Mouse (Mus musculus) spleen, adult 2 months (tissue): ENCODE measurements at regions not wholly inside any gene's neighbourhood (a gene's known extent, or its start where the extent isn't known, plus 50 kb on each side); places are given as distances from the start of the nearest gene placed in this dataset.

Source experiments
- DNase-seq, 2 experiments: peaks; one replicate each; pipeline versions ENCODE4 v3.0.0 to v3.0.0-alpha.2; 2012 to 2021; ENCODE audit warnings: low spot score in 2 of 2, low read depth in 1 of 2
- H3K27ac ChIP-seq: fragments of 200-500 bp; 2 replicates; pipeline ENCODE4 v1.5.1; 2012; ENCODE audit warnings: low read length, inconsistent platforms; ENCODE audit not compliant: insufficient read depth
- H3K27me3 ChIP-seq: fragments of 200-500 bp; 2 replicates; pipeline ENCODE4 v1.6.1; 2012; ENCODE audit warnings: mild to moderate bottlenecking, moderate library complexity, low read length, inconsistent platforms; ENCODE audit not compliant: control insufficient read depth, insufficient read depth
- H3K36me3 ChIP-seq: fragments of 200-500 bp; 2 replicates; pipeline ENCODE4 v1.6.1; 2012; ENCODE audit warnings: mild to moderate bottlenecking, low read length, inconsistent platforms; ENCODE audit not compliant: control insufficient read depth, insufficient read depth
- H3K4me1 ChIP-seq: fragments of 200-500 bp; 2 replicates; pipeline ENCODE4 v1.6.1; 2011; ENCODE audit warnings: inconsistent platforms; ENCODE audit not compliant: control insufficient read depth, insufficient read depth, insufficient read length
- H3K4me3 ChIP-seq: fragments of 200-500 bp; 2 replicates; pipeline ENCODE4 v1.5.1; 2011; ENCODE audit warnings: mild to moderate bottlenecking, inconsistent platforms; ENCODE audit not compliant: insufficient read depth, insufficient read length; ENCODE audit errors: extremely low read depth
- CTCF ChIP-seq: fragments of 200-500 bp; IDR thresholded peaks from 2 replicates; pipeline ENCODE4 v1.5.1; 2011; ENCODE audit warnings: mild to moderate bottlenecking, inconsistent platforms; ENCODE audit not compliant: insufficient read depth, insufficient read length, insufficient replicate concordance; ENCODE audit errors: extremely low read depth
- POLR2A ChIP-seq: fragments of 200-500 bp; IDR thresholded peaks from 2 replicates; pipeline ENCODE4 v1.6.1; 2011; ENCODE audit warnings: low read depth, low read length, inconsistent platforms
- WGBS: fragments of 180-500 bp; shearing (Covaris S2); methylation state at CpG from one replicate; pipeline ENCODE4 v1.1.7; 2018; 5-methylcytosine and 5-hydroxymethylcytosine counted together

DNA sequence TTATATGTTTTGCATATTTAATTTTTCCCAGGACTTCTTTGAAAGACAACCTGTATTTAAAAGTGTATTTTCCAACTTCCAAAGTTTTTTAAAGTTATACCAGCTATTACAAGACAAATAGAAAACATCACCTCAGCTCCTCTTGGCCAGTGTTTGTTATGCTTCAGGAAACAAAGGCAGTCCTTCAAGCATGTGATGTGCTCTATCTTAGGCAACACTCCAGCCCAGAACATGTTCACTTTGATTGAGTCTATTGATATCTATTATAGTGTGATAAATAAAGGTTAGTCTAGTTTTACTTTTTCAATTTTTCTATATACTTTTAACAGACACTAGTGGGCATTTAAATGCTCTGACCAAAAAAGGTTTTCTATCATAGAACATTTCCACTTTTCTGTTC, 289.9 kb upstream of the Htr2a start:
- Histone ChIP-seq H3K4me1 (no peaks in the 10 kb centered on the region), H3K36me3 (no peaks in the 10 kb centered on the region), H3K4me3 (no peak overlapping the region), H3K27ac (no peak overlapping the region), H3K27me3 (no peaks in the 10 kb centered on the region)
- no peak for TF ChIP-seq CTCF
- TF ChIP-seq POLR2A: no peak
- DNase-seq: no peak

DNA sequence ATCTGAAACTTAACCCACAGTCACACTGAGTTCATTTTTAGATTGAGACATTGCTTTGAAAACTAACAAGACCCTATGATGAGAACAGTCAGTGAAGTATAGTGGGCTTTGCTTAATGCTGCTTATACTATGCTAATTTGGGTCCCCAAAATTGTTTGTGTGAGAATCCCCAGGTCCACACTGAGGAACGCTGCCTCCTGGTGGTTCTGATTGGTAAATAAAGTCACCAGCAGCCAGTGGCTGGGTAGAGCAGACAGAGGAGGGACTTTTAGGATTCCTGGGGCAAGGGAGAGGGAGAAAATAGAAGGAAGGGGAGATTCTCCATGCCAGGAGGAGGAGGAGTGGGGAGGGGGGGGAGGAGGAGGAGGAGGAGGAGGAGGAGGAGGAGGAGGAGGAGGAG, 288.4 kb upstream of the Htr2a start:
- Histone ChIP-seq H3K36me3 (no peaks in the 10 kb centered on the region), H3K27me3 (no peaks in the 10 kb centered on the region), H3K4me1 (no peaks in the 10 kb centered on the region), H3K4me3 (no peak overlapping the region), H3K27ac (no peak overlapping the region)
- WGBS: 52% methylated on average over 1 of the region's 1 CpGs
- no peak for DNase-seq
- no peak for TF ChIP-seq POLR2A
- no peak for TF ChIP-seq CTCF

- Histone ChIP-seq H3K36me3 (no peaks in the 10 kb centered on the region), H3K4me3 (no peak overlapping the region), H3K27ac (no peak overlapping the region), H3K4me1 (no peaks in the 10 kb centered on the region), H3K27me3 (no peaks in the 10 kb centered on the region)
- DNase-seq: no peak
- 45% methylated on average over 5 of the region's 5 CpGs for WGBS
- TF ChIP-seq CTCF: no peak
- TF ChIP-seq POLR2A: no peak
Observed at GRCm38 (mm10) chr14:74358730-74359444, 281.8 kb upstream of the Htr2a start.

DNA sequence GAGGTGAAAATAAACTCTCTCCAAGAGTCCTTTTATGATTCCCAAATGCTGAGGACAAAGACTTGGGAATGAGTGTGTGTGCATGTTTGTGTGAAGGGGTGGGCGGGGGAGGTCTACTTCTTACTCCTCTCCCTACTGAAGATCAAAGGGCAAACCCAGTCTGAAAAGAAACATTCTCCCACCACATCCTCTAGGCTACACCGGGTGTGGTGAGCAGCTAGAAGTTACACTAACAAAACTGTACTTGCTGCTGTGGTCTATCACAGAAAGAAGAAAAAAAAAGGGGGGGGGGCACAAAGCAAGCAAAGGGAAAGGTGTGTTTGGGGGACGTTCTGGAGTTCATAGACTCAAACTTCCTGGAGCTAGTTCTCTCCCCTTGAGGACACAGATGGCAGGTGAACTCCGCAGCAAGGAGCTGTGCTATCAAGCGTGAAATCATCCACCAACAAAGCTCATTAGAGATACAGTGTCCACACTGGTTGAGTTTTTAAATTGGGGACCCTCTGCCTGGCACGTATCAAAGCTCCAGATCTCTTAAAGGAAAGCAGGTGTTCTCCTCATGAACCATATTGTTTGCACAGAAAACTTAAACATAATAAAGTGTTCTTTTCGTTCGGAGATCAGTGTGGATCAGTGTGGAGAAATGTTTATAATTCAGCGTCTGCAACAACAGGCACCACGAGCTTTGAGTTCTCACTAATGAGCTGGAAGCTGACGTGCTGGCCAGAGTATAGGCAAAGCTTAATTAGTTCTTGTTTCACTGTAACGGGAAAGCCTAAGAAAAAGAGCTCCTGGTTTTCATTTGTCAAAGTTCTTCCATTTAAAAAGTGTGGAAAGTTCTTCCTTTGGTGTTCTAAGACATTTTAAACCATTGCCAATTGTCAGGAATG, 280.7 kb upstream of the Htr2a start:
- 63% methylated on average over 12 of the region's 12 CpGs for WGBS
- no peak for DNase-seq
- TF ChIP-seq CTCF (no peak), POLR2A (no peak)
- Histone ChIP-seq H3K4me1 (no peaks in the 10 kb centered on the region), H3K27me3 (no peaks in the 10 kb centered on the region), H3K4me3 (no peak overlapping the region), H3K36me3 (no peaks in the 10 kb centered on the region), H3K27ac (no peak overlapping the region)

DNA sequence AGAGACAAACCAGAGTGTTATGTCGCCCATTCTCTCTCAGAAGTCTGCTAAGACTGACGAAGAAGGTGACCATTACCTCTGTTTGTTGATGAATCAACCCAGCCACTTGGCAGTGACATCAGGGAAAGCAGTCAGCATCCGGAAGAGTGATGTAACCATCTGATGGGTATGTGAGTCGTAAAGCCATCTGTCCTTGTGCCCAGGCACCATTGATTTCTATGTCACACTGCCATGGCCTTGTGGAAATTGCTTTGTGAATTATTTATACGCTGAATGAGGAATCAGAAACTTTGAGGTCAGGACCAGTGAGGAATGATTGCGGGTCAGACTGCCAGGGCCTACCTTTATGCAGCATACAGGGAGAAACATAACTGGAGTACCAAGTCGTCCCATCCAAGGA, 256.2 kb upstream of the Htr2a start:
- H3K36me3 ChIP-seq: no peaks in the 10 kb centered on the region
- no peaks in the 10 kb centered on the region for H3K4me1 ChIP-seq
- no peak overlapping the region for H3K4me3 ChIP-seq
- DNase-seq: no peak
- no peak for TF ChIP-seq CTCF
- no peak for TF ChIP-seq POLR2A
- no peak overlapping the region for H3K27ac ChIP-seq
- H3K27me3 ChIP-seq: no peaks in the 10 kb centered on the region
- WGBS: 92% methylated on average over 7 of the region's 7 CpGs

GRCm38 (mm10) chr14:74392419-74392818, 248.2 kb upstream of the Htr2a start:
- H3K4me3 ChIP-seq: no peak overlapping the region
- DNase-seq: no peak
- no peak overlapping the region for H3K27ac ChIP-seq
- no peaks in the 10 kb centered on the region for H3K4me1 ChIP-seq
- H3K27me3 ChIP-seq: no peaks in the 10 kb centered on the region
- no peaks in the 10 kb centered on the region for H3K36me3 ChIP-seq
- 80% methylated on average over 2 of the region's 2 CpGs for WGBS
- TF ChIP-seq POLR2A: no peak
- TF ChIP-seq CTCF: no peak

DNA sequence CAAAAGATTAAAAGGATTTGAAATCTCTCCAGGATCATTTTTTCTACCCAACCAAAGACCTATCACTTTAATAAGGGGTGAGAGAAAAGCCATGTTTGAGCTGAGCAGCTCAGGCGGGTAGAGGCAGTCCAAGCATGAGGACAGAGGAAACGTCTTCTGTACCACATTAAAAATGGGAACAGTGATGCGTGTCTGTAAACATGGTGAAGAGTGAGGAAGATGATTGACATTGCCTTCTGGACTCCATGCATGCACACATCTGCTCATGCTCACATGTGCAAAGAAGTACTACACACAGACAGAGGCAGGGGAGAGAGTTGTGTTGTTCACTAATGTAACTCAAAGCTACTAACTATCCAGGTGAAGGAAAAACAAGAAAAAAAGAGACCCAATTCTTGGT, 243.4 kb upstream of the Htr2a start:
- H3K27ac ChIP-seq: no peak overlapping the region
- H3K4me3 ChIP-seq: no peak overlapping the region
- H3K4me1 ChIP-seq: no peaks in the 10 kb centered on the region
- TF ChIP-seq CTCF (no peak), POLR2A (no peak)
- WGBS: 83% methylated on average over 3 of the region's 3 CpGs
- no peaks in the 10 kb centered on the region for H3K27me3 ChIP-seq
- no peak for DNase-seq
- no peaks in the 10 kb centered on the region for H3K36me3 ChIP-seq
